Mouse (Mus musculus) 3134 (cell line): ENCODE measurements around the gene Ccdc69.

Source experiments
- DNase-seq: peaks from one replicate; pipeline ENCODE4 v3.0.0-alpha.2; 2011; ENCODE audit warnings: low spot score; ENCODE audit not compliant: insufficient read length; ENCODE audit errors: extremely low read depth

The Ccdc69 gene

DNA sequence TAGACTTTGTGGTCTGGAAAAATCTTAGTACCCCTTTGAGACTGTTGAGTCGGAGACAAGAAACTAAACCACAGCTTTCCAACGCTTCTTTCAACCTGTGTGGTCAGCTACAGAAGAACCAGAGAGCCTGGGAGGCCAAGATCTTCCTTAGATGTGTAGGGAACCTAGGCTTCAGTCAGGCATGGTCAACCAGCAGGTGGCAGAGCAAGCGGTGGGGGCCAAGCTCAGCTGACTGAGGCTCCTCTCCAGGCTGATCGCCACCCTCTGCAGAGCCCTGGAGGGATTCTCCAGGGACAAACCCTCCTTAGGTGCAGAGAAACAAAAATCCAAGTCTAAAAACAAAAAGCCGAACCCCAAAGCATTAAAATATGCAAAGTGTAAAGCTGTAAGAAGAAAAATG, 31.3 kb downstream of the Ccdc69 start:
- DNase-seq: no peak

- no peak for DNase-seq
These were observed 36.6 kb downstream of the Ccdc69 start for GRCm38 (mm10) chr11:55041348-55041747.

GRCm38 (mm10) chr11:55039591-55039990, 38.3 kb downstream of the Ccdc69 start:
- DNase-seq: peak; percentile 53

- DNase-seq: no peak
These were observed 41.3 kb downstream of the Ccdc69 start for GRCm38 (mm10) chr11:55036601-55037000.

- peak; percentile 89 for DNase-seq
These were observed 44.8 kb downstream of the Ccdc69 start, which contains the start of gene Anxa6 for GRCm38 (mm10) chr11:55033040-55033660. Anxa6 (minus strand) TSS chr11:55033445.

DNA sequence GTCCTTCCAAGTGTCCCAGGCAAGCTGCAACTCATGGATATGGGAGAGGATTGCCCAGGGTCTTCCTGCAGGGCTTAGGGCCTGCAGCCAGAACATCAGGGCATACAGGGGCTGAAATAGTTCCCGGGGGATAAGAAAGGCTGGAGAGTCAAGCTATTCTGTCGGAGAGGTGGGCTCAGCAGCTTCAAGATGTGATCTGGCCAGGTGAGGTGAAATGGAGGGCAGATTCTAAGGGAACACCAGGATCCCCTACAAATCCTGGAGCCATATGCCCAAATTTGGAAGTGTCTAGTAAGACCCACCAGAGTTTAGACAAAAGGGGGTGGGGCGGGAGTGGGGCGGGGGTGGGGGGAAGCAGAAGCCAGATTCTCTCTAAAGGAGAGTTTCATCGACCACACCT, 45.6 kb downstream of the Ccdc69 start:
- no peak for DNase-seq

- DNase-seq: peak; percentile 35
These were observed 46.0 kb downstream of the Ccdc69 start for GRCm38 (mm10) chr11:55031991-55032280.

DNA sequence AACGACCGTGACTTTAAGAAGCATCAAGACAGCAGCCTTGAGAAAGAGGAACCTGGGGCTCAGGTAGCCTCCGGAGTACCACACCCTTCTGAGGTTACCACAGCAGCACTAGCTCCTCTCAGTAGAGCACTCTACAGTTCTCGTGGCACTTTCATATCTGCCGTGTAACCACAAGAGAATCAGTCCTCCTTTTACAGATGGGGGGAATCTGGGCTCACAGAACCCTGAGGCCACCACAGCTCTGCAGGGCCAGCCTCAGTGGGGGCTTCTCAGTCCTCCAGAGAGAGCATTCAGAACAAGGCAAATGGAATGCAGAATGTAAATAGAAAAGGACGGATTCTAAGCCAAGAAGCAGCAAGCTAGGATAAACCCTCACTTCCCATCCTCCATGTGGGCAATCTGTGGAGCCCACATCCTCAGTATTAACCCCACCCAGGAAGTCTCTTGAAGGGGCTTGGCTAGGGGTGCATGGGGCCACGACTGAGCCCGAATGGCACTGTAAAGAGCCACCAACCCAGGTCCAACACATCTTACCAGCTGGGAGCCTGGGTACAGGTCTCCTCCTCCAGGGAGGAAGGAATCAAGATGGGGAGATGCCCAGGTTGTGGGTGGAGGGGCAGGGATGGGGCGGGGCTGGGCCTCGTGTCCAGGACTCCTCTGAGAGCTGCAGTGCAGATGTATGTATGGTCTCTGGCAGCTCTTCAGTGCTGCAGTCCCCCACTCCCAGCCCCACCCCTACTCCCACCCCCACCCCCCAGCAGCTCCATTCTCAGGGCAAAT, 46.5 kb downstream of the Ccdc69 start:
- peak; percentile 24 for DNase-seq

- no peak for DNase-seq
These were observed 49.4 kb downstream of the Ccdc69 start for GRCm38 (mm10) chr11:55028509-55028908.

- DNase-seq: no peak
These were observed 50.6 kb downstream of the Ccdc69 start for GRCm38 (mm10) chr11:55027204-55027855.

DNA sequence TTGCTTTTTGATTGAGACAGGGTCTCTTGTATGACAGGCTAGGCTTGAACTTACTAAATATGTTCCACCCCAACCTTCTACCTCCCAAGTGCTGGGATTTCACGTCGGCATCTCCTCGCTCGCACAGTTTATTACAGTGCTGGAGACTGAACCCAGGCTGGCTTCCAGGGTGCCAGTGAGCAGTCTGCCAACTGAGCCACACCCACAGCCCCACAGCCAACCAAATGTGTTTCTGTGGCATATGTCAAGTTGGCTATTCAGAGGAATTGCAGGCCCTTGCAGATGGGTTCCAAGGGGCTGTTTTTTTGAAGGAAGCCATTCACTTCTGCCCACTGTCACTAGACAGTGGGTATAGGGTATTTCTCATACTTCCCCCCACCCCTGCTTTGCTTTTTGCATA, 52.0 kb downstream of the Ccdc69 start:
- no peak for DNase-seq

DNA sequence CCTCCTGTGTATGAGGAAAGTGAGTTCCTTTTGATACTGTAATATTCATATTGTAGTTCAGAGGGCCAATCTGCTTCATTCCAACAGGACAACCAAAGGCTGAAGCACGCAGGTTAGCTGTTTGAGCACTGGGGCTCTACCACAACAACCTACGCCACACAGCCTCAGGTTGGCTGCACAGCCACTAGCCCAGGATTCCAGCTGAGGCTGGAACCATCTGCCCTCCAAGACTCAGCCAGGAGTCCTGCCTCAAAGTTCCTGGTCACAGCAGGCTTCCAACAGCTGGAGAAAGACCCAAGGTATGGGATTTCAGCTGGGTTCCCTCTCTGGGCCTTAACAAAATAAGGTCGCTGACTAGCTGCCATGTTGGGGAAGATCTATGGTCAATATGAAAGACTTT, 54.3 kb downstream of the Ccdc69 start:
- no peak for DNase-seq

- DNase-seq: no peak
These were observed 54.8 kb downstream of the Ccdc69 start for GRCm38 (mm10) chr11:55023049-55023564.

GRCm38 (mm10) chr11:55022508-55022907, 55.4 kb downstream of the Ccdc69 start:
- no peak for DNase-seq

DNA sequence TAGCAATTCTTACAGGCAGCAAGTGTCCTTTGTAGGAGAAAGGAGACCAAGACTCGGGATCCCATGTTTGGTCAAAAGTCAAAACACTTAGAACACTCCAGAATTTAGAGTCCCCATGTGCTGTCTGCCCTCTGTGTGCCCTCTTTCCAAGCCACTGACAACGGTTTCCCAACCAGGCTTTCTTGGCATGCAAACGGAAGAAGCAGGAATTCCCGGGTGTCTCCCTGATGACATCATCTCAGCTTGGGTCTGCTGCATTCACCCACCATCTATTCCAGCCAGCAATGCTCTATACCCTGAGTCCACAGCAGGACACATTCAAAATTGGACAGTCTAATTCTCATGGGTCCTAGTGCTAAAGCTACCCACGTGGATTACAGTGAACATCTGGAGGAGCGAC, 56.1 kb downstream of the Ccdc69 start:
- no peak for DNase-seq

- DNase-seq: no peak
These were observed 56.5 kb downstream of the Ccdc69 start for GRCm38 (mm10) chr11:55021458-55021857.

GRCm38 (mm10) chr11:55019711-55020110, 58.2 kb downstream of the Ccdc69 start:
- no peak for DNase-seq

- no peak for DNase-seq
These were observed 59.9 kb downstream of the Ccdc69 start for GRCm38 (mm10) chr11:55018034-55018433.

DNA sequence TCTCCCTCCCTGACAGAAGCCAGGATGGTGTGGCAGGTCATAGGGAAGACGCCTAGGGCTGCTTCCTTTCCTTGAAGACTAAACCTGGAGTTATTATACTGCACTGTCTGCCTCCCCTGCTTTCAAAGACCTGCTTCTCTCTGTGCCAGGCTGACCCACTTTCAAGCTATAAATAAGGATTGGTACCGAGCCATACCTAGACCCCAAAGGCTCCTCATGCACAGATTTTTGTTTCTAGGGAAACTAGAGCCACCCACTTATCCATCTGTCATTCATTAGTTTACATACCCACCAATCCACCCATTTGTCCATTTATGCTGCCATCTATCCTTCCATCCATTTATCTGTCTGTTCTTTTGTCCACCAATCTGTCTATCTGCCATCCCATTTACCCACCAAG, 60.7 kb downstream of the Ccdc69 start:
- no peak for DNase-seq

DNA sequence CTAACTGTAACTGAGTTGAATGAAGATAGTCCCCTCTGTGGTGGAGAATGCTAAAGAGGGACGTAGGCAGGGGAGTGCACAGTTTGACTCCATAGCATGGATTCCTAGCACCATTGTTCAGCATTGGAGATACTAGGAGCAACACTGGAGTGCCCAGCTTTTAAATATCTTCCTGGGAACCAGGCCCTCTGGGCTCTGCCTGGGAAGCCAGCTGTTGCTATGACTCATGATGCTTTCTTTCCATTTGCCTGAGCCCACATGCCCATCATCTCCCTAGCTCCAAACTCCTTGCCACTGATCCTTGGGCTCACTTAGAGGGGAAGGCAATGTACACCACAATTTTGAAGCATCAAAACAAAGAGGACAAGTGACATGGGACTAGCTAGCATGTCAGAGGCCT, 61.2 kb downstream of the Ccdc69 start:
- DNase-seq: no peak

GRCm38 (mm10) chr11:55015831-55016241, 62.1 kb downstream of the Ccdc69 start:
- no peak for DNase-seq

GRCm38 (mm10) chr11:55015264-55015663, 62.7 kb downstream of the Ccdc69 start:
- DNase-seq: no peak
